Mouse (Mus musculus) lung, postnatal 0 days (tissue): ENCODE measurements around the gene Padi6. TPM values are rescaled to one million over a fixed set of nuclear protein-coding genes. Genes with fewer than 3 reads are reported as not detected.

Experiments used
- ATAC-seq: fragments of 200-750 bp; cut with Nextera tagmentation; 2 replicates; pipeline ENCODE4 v1.8.0; 2017; ENCODE audit warnings: moderate library complexity
- DNase-seq: peaks from one replicate; pipeline ENCODE4 v3.0.0-alpha.2; 2016; ENCODE audit warnings: low spot score
- H3K27ac ChIP-seq: fragments of 300-500 bp; sonication (generic); 2 replicates; pipeline ENCODE4 v1.5.1; 2014; ENCODE audit warnings: antibody characterized with exemption, mild to moderate bottlenecking, low read length, mixed read lengths
- H3K27me3 ChIP-seq: fragments of 300-500 bp; sonication (generic); replicated peaks from 2 replicates; pipeline ENCODE4 v1.6.1; 2014; ENCODE audit warnings: low read length, mixed read lengths; ENCODE audit not compliant: insufficient read depth
- H3K36me3 ChIP-seq: fragments of 300-500 bp; sonication (generic); 2 replicates; pipeline ENCODE4 v1.6.1; 2014; ENCODE audit warnings: low read length, mixed read lengths; ENCODE audit not compliant: insufficient read depth
- H3K4me1 ChIP-seq: fragments of 300-500 bp; sonication (generic); 2 replicates; pipeline ENCODE4 v1.6.1; 2014; ENCODE audit warnings: antibody characterized with exemption, low read depth, low read length, mixed read lengths; ENCODE audit not compliant: insufficient read depth
- H3K4me2 ChIP-seq: fragments of 300-500 bp; sonication (generic); replicated peaks from 2 replicates; pipeline ENCODE4 v1.6.1; 2014; ENCODE audit warnings: low read depth, mild to moderate bottlenecking, low read length, moderate library complexity, mixed read lengths
- H3K4me3 ChIP-seq: fragments of 300-500 bp; sonication (generic); 2 replicates; pipeline ENCODE4 v1.5.1; 2014; ENCODE audit warnings: low read depth, low read length
- H3K9ac ChIP-seq: fragments of 300-500 bp; sonication (generic); replicated peaks from 2 replicates; pipeline ENCODE4 v1.6.1; 2014; ENCODE audit warnings: low read depth, mild to moderate bottlenecking
- H3K9me3 ChIP-seq: fragments of 300-500 bp; sonication (generic); 2 replicates; pipeline ENCODE4 v1.6.1; 2016; ENCODE audit warnings: low read length, mixed read lengths
- CTCF ChIP-seq: IDR thresholded peaks from 2 replicates; pipeline ENCODE4 v1.5.1; 2016; ENCODE audit warnings: antibody characterized with exemption, mild to moderate bottlenecking
- EP300 ChIP-seq: IDR thresholded peaks from 2 replicates; pipeline ENCODE4 v1.6.1; 2016; ENCODE audit warnings: antibody characterized with exemption, mild to moderate bottlenecking, control low read depth
- WGBS: fragments of 180-500 bp; shearing (Covaris S2); extraction: QIAGEN DNeasy Blood & Tissue Kit; methylation state at CpG from one replicate; pipeline ENCODE4 v1.1.7; 2014; 5-methylcytosine and 5-hydroxymethylcytosine counted together
- polyA plus RNA-seq: library from polyadenylated mRNA; unstranded; fragments of >200 nt; fragmentation: Nextera tagmentation; extraction: Ambion mirVana; gene quantifications from 2 replicates; pipeline ENCODE4 v1.2.1, GENCODE M21; 2015

The Padi6 gene
- polyA plus RNA-seq, 1 experiment from 2014 or later, result not detected

DNA sequence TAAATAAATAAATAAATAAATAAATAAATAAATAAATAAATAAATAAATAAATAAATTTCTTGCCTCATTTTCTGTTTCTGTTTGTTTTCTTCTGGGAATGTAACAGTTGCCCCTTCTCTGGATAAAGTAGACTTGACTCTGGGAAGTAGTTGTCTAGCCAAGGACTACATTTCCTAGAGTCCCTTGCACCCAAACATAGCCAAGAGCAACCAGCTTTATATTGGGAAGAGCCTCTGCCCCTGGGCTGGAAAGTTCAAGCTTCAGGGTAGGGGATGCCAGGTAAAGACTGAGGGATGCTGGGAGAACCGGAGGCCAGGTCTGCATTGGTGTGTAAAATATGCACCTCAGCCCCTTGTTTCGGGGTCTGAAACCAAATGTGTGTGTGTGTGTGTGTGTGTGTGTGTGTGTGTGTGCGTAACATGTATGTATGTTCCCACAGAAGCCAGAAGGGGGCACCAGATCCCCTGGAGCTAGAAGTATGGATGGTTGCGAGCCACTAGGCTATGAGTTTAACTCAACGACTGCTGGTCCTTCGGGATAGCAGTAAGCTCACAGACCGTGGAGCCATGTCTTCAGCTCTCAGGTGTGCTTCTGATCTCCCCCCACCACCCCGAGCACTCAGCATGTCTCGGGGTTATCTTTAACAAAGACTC lies 42.0 kb upstream of the Padi6 start:
- no peak overlapping the region for H3K27ac ChIP-seq
- no peaks in the 10 kb centered on the region for H3K4me1 ChIP-seq
- no peak for ATAC-seq
- H3K4me2 ChIP-seq, result no peak overlapping the region
- no peak overlapping the region for H3K4me3 ChIP-seq
- 88% methylated on average over 9 of the region's 9 CpGs for WGBS
- no peak for DNase-seq
- H3K9ac ChIP-seq, result no peak overlapping the region
- no peaks in the 10 kb centered on the region for H3K27me3 ChIP-seq
- no peaks in the 10 kb centered on the region for H3K9me3 ChIP-seq
- no peak for TF ChIP-seq EP300
- TF ChIP-seq CTCF, result no peak
- H3K36me3 ChIP-seq, result no peaks in the 10 kb centered on the region

DNA sequence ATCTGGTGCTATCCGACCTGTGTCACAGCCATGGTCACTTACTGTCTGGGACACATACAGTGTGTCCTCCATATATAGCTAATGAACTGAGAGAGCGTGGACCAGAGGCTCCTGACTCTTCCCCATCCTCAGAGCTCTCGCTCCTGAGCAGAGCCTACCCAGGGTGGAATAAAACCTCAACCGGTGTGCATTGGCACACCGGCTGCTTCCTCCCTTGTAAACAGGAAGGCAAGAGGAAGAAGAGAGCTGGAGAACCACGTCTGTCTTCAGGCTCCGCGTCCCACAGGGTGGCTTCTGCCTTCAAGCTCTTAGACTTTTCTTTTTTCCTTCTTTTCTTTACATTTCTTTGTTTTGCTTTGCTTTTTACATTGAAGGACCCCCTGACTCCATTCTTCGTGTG lies 40.4 kb upstream of the Padi6 start:
- 72% methylated on average over 9 of the region's 9 CpGs for WGBS
- Histone ChIP-seq H3K4me2 (no peak overlapping the region), H3K27ac (no peak overlapping the region), H3K9ac (no peak overlapping the region), H3K4me1 (no peaks in the 10 kb centered on the region), H3K9me3 (no peaks in the 10 kb centered on the region), H3K27me3 (no peaks in the 10 kb centered on the region), H3K4me3 (no peak overlapping the region), H3K36me3 (no peaks in the 10 kb centered on the region)
- TF ChIP-seq CTCF (no peak), EP300 (no peak)
- ATAC-seq (no peak), DNase-seq (no peak)

GRCm38 (mm10) chr4:140780507-140780906 lies 38.1 kb upstream of the Padi6 start:
- Histone ChIP-seq H3K27ac (no peak overlapping the region), H3K4me1 (no peaks in the 10 kb centered on the region), H3K27me3 (no peaks in the 10 kb centered on the region), H3K4me2 (no peak overlapping the region), H3K36me3 (no peaks in the 10 kb centered on the region), H3K9ac (no peak overlapping the region), H3K4me3 (no peak overlapping the region), H3K9me3 (no peaks in the 10 kb centered on the region)
- WGBS, result 58% methylated on average over 14 of the region's 14 CpGs
- DNase-seq (no peak), ATAC-seq (no peak)
- TF ChIP-seq EP300 (no peak), CTCF (no peak)

GRCm38 (mm10) chr4:140779803-140780397 lies 37.5 kb upstream of the Padi6 start:
- no peak overlapping the region for H3K27ac ChIP-seq
- no peak overlapping the region for H3K4me2 ChIP-seq
- no peak for TF ChIP-seq CTCF
- TF ChIP-seq EP300, result no peak

DNA sequence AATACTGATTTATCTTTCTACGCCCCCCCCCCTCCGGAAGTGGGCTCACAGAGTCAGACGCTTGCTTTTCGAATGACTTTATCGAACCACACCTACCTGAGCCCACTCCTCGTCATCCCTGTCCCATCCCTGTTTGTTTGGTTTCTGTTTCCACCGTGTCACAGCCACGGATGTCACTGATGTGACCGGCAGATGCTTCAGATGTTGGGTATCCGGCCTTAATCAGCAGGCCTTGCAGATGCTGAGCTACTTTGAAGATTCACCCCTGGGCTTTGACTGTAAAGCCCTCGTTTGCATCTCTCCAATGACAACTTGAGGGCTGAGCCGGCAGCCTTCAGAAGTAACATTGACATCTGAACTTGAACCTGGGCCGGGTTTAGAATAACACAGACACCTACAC lies 34.2 kb upstream of the Padi6 start:
- H3K27ac ChIP-seq, result no peak overlapping the region

More at GRCm38 (mm10) chr4:140779803-140780397, 37.5 kb upstream of the Padi6 start:
- WGBS, result 11% methylated on average over 19 of the region's 19 CpGs
- Histone ChIP-seq H3K9me3 (no peaks in the 10 kb centered on the region), H3K27me3 (no peaks in the 10 kb centered on the region), H3K36me3 (no peaks in the 10 kb centered on the region), H3K4me1 (no peaks in the 10 kb centered on the region), H3K9ac (no peak overlapping the region), H3K4me3 (no peak overlapping the region)
- DNase-seq, result peak; percentile 39
- ATAC-seq, result peak; percentile 40

DNA sequence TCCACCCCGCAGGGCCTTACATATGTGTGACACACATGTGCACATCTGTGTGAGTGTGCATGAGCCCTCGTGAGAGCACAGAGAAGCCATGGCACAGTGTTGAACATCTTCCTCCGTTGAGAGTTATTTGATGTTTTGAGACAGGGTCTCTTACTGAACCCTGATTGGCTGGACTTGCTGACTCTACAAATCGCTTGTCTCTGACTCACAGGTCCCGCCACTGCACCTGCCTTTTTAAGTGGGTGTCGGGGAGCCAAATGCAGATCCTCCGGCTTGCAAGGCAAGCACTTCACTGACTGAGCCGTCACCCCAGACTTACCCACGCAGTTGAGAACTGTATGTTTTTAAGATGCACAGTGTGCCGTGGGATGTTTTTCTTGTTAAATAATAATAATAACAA lies 33.4 kb upstream of the Padi6 start:
- Histone ChIP-seq H3K4me3 (no peak overlapping the region), H3K27ac (no peak overlapping the region), H3K27me3 (no peaks in the 10 kb centered on the region), H3K36me3 (no peaks in the 10 kb centered on the region), H3K4me2 (no peak overlapping the region), H3K4me1 (no peaks in the 10 kb centered on the region), H3K9me3 (no peaks in the 10 kb centered on the region), H3K9ac (no peak overlapping the region)
- ATAC-seq (no peak), DNase-seq (no peak)
- no peak for TF ChIP-seq EP300
- no peak for TF ChIP-seq CTCF
- WGBS, result 70% methylated on average over 10 of the region's 10 CpGs

More for the DNA sequence above, 34.2 kb upstream of the Padi6 start:
- TF ChIP-seq EP300 (no peak), CTCF (no peak)
- WGBS, result 63% methylated on average over 13 of the region's 13 CpGs
- Histone ChIP-seq H3K4me1 (no peaks in the 10 kb centered on the region), H3K36me3 (no peaks in the 10 kb centered on the region), H3K9ac (no peak overlapping the region), H3K27me3 (no peaks in the 10 kb centered on the region), H3K9me3 (no peaks in the 10 kb centered on the region), H3K4me2 (no peak overlapping the region), H3K4me3 (no peak overlapping the region)
- no peak for DNase-seq
- no peak for ATAC-seq

DNA sequence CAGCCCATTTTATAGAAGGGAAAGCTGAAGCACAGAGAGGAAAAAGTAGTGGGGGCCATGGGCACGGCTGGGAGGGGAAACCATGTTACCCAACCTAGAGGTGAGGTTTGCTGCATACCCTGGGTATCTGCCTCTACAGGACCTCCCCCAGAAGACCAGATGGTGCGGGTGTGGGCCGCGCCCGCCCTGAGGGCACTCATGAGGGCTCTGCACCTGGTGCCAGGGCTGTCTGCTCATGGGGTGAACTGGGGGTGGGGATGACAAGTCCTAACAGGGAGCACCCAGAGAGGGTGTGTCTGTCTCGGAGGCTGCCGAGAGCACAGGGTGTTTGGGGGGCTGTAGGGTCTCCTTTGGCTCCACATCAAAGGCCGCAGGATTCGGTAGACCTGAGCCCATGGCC lies 32.5 kb upstream of the Padi6 start:
- ATAC-seq, result no peak
- no peaks in the 10 kb centered on the region for H3K4me1 ChIP-seq
- no peak overlapping the region for H3K9ac ChIP-seq
- no peaks in the 10 kb centered on the region for H3K36me3 ChIP-seq
- no peak overlapping the region for H3K27ac ChIP-seq
- TF ChIP-seq CTCF, result no peak
- no peak for TF ChIP-seq EP300
- no peak overlapping the region for H3K4me3 ChIP-seq
- H3K27me3 ChIP-seq, result no peaks in the 10 kb centered on the region
- H3K9me3 ChIP-seq, result no peaks in the 10 kb centered on the region
- DNase-seq, result no peak
- WGBS, result 78% methylated on average over 9 of the region's 9 CpGs
- H3K4me2 ChIP-seq, result no peak overlapping the region
